Mouse (Mus musculus): ENCODE measurements around the gene Dcst1. TPM values are rescaled to one million over a fixed set of nuclear protein-coding genes. Genes with fewer than 3 reads are reported as not detected.

The Dcst1 gene
- total RNA-seq (2021) = not detected
- long read RNA-seq, experiment 1 = 0 reads
- long read RNA-seq, experiment 2 = 0 reads

DNA sequence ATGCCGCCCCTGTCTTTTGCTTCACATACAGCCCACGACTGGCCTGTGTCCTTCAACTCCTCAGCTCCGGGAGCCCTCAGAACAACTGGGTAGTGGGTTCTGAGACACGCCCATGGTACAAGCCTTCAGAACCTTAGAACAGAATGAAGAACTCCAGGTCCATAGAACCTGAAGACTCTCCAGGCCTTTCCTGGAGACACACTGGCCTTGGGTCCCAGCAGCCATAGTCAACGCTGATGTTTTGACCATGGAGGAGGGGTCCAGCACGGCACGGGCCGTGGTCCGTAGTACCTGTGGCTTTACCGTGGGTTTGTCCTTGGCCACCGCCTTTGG, at the start of gene Dcst1:
Gene Dcst1, minus strand, starts transcription at position 101 of the 333 bp plus-strand sequence.
- intact Hi-C loops (cut with DNase I) = loop anchor here (10.0 kb wide), 1 partner anchor 330 kb away; no protein-coding TSS in a partner anchor
- DNase-seq = no peak

DNA sequence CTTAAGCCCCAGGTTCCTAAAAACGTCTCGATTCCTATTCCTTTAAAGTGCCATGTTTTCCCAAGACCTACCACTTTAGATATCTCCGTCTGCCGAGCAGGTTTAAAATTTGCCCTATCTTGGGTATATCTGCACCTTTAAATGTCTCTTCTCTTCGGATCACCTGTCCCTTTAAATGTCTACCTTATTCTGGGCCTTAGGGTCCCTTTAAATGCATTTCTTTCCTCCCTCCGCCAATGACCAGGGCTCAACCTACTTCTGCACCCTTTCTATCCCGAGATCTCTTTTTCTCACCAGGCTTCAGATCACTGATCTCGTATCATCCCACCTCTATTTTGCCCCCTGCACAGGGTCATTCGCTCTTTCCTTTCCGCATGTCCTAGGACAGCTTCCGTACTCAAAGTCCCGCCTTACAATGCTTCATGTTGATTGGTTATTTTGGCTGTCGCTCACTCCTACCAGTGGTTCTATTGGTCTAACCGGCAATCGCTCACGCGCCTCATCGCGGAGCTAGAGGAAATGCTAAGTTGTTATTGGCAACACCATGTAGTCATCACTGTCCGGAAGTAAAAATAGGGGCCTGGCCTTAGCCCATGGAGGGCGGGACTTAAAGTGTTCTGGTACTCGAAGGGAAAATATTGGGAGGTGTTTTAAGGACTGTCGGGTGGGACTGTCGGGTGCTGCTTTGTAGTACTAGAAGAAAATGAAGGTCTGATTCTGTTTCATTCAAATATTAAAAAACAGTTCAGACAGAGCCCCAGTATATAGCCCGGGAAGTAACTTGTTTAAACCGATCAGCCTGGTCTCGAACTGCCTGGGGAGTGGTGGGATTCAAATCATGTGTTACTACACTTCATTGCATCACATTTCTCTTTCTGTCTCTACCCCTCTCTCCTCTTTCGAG, 46.7 kb upstream of the Dcst1 start, which contains the start of gene Flad1:
Gene Flad1, minus strand, starts transcription at position 381 of the 904 bp plus-strand sequence.
- intact Hi-C loops (cut with DNase I) = no loop called here

DNA sequence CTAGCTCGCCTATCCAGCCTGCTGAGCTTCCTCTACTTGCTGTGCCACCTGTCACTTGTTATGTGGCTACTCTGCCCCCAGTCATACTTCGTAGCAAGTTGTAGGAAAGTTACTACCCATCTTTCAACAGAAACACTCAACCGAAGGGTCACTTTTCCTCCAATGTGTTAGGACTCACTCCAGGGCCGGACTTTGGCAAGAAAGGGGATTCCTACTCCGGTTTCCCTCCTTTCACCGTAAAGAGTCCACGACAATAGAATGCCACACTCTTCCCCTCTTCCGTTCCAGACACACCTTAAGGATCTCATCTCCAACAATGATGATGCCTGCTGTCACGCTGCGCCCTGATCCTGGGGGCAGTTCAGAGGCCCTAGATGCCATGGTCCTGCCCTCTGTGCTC, 45.8 kb upstream of the Dcst1 start:
- intact Hi-C loops (cut with DNase I) = no loop called here
- DNase-seq = no peak

More for the DNA sequence above, 46.7 kb upstream of the Dcst1 start, which contains the start of gene Flad1:
- DNase-seq = peak; percentile 94 to 97

DNA sequence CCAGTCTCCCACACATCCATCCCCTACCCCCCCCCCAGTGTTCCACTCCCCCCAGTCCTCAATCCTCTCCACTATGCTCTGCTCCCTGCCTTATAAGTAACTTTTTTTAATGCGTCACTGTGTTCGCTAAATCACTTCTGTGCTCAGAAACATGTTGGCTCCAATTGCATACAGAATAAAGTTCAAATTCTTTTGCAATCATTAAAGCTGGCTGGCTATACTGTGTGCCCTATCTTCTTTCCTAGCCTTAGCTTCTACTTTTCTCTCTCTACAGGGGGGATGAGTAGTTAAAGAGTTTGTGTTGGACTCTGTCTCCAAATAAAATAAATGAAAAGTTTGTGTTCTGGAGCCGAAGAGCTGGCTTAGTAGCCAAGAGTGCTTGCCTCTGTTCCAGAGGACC, 44.6 kb upstream of the Dcst1 start:
- intact Hi-C loops (cut with DNase I) = no loop called here
- no peak for DNase-seq

DNA sequence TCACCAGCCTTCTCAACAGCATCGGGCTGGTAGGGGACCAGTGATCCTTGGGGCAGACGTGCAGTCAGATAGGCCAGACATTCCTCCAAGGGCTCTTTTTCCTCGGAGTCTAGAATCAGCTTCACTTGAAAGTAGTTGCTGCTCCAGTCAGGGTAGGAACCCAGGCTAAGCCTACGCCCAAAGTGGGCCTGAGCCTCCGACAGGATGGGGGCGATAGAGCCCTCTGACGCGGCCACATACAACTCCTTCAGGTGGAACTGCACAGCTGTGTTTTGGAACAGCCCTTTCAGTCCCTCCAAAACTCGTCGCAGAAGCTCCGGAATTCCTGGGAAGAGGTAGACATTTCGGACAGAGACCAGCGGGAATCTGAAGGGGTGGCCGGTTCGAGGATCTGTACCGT, 43.4 kb upstream of the Dcst1 start:
- no peak for DNase-seq
- intact Hi-C loops (cut with DNase I) = no loop called here

DNA sequence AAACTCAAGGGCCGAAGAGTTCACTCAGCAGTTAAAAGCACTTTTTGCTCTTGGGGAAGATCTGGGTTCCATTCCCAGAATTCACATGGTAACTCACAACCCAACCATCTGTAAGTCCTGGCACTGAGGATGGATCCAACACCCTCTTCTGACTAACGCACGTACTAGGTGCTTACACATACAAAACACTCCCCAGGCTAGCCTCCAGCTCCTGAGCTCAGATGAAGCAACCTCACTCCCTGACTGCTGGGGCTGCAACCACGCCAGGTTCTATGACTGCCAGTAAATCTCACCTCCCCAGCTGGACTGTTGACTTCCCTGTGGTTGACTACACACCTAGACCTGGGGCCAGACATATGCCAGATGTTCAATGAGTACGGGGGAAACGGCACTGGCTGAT, 41.8 kb upstream of the Dcst1 start:
- intact Hi-C loops (cut with DNase I) = no loop called here

DNA sequence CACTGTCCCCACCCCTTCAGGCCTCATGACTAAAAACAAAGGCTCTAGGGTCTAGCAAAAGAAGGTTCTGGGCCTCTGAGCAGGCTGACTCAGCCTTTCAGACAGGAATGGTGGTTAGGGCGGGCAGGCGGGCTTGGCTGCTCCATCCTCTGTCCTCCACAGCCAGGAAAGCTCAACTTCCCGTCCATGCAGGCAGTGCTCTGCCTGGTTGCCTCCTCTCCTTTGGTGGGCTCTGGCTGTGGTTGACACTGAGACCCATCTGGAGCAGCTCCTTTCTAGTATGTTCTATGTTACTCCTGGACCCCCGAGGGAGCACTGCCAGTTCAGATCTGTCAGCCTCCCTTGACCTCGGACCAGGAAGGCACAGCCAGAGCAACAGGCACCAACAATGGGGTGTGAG, 37.6 kb upstream of the Dcst1 start, which contains the start of gene Lenep:
Gene Lenep, minus strand, starts transcription at position 101 of the 400 bp plus-strand sequence.
- intact Hi-C loops (cut with DNase I) = no loop called here
- DNase-seq = no peak

More for the DNA sequence above, 41.8 kb upstream of the Dcst1 start:
- DNase-seq = no peak

DNA sequence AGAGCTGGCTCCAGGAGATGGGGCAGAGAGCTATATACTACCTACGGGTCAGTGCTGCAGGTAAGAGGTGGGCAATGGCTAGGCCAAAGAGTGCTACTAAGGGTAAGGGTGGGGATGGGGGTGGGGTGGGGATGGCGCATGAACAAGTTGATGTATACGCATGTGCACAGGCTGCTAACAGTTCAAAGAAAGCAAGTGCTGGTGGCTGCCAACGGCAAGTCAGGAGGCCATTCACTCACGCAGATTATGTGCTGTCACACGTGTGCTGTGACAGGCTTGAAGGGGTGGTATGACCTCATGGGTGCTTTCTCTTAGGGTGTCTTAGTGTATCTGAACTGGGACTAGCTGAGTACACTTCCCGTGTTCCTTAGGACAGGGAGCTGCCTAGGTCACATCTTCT, 36.3 kb upstream of the Dcst1 start:
- intact Hi-C loops (cut with DNase I) = no loop called here
- no peak for DNase-seq

DNA sequence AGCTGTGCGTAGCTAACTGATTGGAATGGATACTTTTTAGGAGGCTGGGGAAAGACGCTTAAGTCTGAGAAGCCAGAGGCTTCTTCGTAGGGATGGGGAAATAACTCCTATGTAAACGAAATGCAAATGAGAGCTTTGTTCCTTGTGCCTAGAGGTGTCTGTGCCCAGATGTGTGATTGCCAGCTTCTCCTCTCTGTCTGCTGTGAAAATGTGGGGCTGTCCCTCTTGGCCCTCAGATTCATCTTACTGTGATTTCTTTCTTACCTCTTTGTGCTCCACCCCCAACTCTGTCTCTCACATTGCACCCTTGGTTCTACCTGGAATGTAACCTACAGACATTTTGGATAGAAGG, 31.6 kb upstream of the Dcst1 start:
- intact Hi-C loops (cut with DNase I) = no loop called here
- no peak for DNase-seq

DNA sequence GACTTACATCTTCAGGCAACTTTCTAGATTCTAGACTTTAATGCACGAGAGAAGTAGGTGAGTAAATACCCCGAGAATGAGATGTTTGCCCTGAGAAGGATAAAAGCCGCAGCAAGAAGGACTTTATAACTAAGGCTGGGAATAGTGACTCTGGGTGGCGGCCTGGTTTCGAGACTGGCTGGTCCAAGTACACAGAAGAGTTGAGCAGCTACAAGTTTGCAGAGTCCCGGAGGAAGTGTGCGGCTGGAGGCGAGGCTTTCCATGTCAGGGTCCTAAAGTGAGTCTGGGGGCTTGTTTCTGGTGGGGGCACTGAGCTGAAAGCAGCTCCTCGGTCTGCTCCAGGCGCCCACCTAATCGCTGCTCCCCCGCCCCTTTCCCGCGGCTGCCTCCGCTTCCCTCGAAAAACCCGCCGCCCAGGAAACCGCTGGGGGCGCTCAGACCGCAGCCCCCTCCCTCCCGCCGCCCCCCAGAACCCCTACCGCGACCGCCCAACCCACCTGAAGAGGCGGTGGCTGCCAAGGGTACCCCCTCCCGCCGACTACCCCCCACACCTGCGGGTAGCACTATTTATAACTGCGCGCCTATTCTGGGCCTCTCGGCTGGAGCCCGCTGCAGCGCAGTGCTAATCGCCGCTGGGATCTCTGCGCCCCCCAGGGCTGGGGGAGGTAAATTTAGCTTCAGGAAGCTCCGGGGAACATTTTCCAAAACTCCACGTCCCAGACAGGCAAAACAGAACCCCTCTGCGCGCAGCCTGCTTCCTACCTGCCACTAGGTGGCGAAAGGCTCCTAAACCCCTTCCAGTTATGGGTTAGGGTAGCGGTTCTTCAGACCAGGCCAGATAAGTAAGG, 31.0 kb upstream of the Dcst1 start:
- peak in 1 of 2 experiments; percentile 63 for DNase-seq
- intact Hi-C loops (cut with DNase I) = no loop called here

DNA sequence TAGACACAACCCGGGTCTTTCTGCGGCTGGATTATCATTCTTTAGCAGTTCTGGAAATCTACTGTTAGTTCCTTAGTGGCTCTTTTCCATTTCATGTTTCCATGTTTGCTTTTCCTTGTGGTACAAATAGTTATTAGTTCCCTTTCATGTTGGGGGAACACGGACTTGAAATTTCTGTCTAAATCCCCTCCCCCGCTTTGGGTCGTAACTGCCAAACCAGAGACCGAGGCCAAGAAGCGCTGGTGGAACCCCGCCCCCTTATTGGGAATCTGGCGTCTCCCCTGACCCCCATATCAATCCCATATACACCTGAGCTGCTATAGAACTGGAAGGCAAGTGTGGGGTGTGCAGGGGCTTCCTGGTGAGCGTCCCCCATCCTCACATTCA, 30.4 kb upstream of the Dcst1 start:
- intact Hi-C loops (cut with DNase I) = no loop called here
- no peak for DNase-seq

DNA sequence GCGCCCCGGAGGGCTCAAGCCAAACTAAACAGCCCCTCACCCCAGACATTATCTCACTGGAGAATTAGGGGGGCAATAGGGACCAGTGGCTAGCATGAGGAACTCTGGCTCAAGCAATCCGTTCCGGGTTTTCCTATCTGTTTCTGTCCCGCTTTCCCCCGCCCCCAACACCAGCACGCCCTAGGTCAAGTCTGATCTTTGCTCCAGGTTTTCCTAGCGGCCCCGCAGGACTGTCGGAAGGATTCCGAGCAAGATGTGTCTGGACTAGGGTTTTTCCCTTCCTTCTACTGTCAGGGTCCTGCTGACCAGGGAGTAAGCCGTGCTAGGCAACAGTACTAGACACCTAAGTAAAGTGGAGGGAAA, 29.8 kb upstream of the Dcst1 start:
- peak; percentile 74 to 78 for DNase-seq
- intact Hi-C loops (cut with DNase I) = loop anchor here (5.0 kb wide), 1 partner anchor 42 kb away; the partner anchor contains the start of gene Pbxip1

DNA sequence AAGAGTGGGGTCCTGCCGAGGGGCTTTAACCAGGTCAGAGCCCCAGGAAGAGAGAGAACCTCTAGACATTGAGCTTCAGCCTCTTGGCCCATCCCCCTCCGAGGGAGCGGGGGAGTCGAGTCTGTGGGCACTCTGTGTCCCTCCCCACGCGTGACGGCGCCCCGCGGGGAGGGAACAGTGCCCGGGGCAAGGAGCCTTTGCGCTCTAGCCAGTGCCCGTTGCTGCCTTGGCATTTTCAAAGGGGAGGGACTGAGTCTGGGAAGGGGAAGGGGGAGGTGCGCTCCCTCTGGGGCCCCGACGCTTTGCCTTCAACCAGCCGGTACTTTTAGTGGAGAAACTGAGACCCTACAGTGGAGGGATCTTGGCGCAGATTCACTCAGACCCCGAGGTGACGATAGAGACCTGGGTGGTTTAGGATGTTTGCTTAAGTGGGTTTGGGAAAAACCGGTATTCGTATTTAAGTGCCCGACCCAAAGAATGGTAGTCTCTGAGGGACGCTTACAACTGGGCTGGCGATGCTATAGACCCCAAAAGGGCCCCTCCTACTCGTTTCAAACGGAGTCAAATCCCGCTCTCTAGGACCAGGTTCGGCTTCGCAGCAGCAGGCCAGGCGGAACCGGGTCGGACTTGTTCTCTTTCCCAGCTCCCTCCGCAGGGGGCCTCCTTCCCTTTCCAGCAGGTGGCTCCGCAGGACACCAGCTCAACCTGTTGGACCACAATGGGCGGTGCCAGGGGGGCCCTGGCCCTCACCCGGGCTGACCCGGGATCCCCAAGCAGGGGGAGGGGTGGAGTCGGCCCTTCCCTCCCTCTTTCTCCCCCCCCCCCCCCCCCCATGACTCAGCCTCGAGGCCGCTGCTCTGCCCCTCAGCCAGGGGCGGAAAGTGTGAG, 29.2 kb upstream of the Dcst1 start, which contains the start of gene Zbtb7b:
Gene Zbtb7b, minus strand, starts transcription at position 771 of the 888 bp plus-strand sequence.
- intact Hi-C loops (cut with DNase I) = loop anchor here (5.0 kb wide), 1 partner anchor 43 kb away; the partner anchor contains the start of gene Pbxip1
- DNase-seq = peak; percentile 75 to 83

DNA sequence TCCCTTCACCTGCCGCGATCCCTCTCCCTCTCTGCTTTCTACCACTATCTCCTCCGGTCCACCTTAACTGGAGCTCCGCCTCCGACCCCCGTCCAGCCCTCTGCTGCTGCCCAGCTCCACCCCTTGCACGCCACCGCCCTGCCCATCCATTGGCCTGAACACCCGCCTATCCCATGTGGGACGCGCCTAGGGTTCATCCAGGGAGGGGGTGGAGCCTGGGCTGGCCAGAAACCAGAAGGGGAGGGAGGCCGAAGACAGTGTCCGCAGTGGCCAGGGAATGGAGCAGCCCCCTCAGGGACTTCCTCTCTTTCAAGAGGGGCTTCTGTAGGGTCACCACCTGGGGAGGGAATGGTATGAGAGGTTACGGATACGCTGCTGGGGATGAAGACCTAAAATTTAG, 28.6 kb upstream of the Dcst1 start:
- intact Hi-C loops (cut with DNase I) = loop anchor here (5.0 kb wide), 1 partner anchor 44 kb away; the partner anchor contains the start of gene Pbxip1
- peak; percentile 98 to 99 for DNase-seq

DNA sequence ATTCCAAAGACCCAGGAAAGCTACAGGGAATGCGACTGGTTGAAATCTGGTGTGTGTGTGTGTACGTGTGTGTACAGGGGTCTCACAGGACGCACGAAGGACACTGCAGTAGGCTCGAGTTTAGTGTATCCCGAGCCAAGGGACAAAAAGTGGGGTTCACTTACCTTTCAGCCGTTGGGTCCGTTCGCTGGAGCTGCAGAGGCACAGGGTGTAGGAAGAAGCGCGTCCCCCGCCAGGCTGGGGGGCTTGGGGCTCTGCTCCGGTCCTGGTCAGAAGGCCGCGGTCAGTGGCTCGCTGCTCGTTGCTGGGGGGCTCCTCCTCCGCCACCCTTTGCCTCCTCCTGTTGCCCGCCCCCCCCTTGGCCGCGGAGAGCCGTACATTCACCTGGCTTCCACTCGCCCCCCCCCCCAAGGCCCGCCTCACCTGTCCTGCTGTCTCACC, 27.8 kb upstream of the Dcst1 start:
- intact Hi-C loops (cut with DNase I) = loop anchor here (5.0 kb wide), 1 partner anchor 44 kb away; the partner anchor contains the start of gene Pbxip1
- peak in 1 of 2 experiments; percentile 53 for DNase-seq

DNA sequence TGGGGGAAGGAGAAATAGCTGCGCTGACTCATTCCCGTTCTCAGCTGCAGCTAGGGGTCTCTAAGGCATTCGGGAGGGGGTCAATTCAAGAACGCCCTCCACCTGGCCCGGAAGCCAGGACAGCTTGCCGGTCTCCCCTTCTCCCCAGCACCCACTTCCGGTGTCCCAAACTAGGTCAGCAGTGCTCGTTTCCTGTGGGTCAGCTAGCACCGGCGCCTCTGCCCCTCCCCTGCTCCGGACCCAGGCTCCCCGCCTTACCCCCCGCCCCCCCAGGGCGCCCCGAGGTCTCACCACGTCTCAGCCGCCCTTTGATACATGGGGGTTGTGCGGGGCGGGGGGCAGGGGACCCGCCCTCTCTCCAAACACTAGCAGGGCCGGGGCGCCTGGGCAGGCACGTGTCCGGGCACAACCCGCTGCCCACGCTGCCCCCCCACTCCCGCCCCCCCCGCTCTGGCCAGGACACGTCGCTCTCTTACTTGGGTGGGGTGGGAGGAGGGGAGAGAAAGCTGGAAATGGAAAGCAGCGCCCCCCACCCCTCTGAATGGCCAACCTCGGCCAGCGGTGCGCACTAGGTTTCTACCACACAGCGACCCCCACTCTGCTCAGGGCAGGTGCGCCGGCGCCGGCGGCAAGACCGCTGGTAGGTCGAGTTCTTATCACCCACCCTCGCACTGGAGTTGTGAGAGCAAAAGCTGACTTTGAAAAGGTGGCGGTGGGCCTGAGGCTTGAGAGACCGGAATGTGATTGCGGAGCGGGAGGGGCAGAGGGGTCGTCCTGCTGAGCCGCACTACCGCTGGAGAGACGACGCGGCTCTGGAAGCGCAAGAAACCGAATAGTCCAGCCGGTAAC, 26.8 kb upstream of the Dcst1 start:
- DNase-seq = peak in 1 of 2 experiments; percentile 66
- intact Hi-C loops (cut with DNase I) = loop anchor here (5.0 kb wide), 1 partner anchor 45 kb away; the partner anchor contains the start of gene Pbxip1

DNA sequence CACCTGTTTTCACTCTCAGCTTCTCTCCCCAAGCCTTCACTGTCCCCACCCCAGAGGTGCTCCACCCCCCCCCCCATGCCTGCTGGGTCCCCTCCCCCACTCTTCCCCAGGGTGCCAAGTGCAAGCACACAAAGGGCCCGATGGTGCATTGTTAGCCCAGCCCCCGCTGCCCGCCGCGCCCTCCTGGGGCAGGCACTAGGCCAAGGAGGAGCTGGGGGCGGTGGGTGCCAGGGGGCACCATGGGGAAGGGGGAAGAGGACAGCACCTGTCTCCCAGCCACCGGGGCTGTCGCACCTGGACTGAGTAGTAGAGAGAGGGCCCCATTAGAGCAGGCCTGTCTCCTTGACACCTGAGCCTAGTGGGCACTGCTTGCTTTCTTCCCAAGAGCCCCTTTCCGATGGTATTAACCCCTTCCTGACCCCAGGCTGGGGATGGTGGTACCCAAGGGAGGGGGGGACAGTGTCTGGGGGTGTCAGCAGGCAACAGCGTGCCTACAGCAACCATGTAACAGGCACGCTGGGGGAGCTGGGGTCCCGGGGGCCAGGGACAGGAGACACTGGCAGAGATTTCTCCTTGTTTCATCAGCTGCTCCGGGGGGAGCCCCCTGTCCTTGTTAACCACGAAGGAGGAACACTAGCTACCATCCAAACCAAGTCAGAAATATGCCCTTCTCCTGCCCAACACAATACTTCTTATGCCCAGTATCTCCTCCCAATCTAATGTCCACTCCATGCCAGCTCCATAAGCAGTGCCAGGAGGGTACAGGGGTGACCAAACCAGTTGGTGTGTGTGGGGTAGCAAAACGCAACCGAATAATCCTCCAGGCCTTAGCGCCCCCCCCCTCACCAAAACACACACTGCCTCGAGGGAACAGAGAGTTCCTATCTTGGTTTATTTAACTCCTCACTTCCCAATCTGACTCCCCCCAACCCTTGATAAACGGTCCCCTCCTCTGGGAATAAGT, 25.9 kb upstream of the Dcst1 start:
- DNase-seq = no peak
- intact Hi-C loops (cut with DNase I) = loop anchor here (5.0 kb wide), 1 partner anchor 46 kb away; the partner anchor contains the start of gene Pbxip1

All from gastrocnemius, postnatal 36 days (tissue).